Mouse (Mus musculus) neutrophil, adult 59 days (primary cell): ENCODE measurements around the gene Cd177. TPM values are rescaled to one million over a fixed set of nuclear protein-coding genes. Genes with fewer than 3 reads are reported as not detected.

Experiments used
- total RNA-seq, 2 experiments: library from RNA; stranded (reverse); gene quantifications; 1 replicate in 1 of 2; 2 replicates in 1 of 2; pipeline ENCODE4 v1.2.4; 2023

The Cd177 gene
- 1,000 to 10,000 TPM; 1,138 to 1,339 TPM for total RNA-seq

DNA sequence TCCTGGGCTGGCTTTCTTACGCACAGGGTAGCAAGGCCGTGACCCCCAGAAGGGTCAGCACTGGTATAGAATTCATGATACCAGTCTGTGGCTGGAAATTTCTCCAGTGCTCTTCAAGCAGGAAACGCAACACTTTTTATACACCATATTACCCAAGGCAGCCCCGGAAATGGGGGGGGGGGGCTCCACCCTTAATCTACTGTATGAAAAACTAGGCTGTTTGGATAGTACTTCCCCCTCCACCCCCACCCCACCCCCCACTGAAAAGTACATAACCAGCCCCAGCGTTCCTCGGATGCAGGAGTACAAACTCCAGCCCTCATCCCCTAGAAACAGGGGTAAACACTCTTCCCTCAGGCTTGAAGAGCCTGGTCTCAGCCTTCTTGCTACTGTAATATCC lies at the start of gene Cd177:
Gene Cd177 (minus strand): TSS at position 101 of the 400 bp plus-strand sequence.

DNA sequence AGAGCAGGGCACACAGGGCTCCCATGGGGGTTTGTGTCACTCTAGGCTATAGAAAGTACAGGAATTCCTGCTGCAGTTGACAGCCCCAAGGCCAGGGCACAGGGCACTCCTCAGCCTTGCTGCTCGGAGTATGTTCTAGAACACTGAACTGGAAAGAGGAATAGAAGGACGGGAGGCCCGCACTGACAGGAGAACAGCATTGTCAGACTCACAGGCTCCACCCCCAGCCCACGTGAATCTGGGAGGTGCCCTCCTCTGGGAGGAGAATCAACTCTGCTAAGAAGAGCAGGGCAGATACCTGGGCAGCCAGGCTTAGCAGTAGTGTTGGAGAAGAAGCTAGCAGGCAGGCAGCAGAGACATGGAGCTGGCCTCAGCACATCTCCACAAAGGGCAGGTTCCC lies 16.8 kb upstream of the Cd177 start, which contains the start of gene Ceacam10:
Gene Ceacam10 (plus strand): TSS at position 289 of the 400 bp plus-strand sequence.

DNA sequence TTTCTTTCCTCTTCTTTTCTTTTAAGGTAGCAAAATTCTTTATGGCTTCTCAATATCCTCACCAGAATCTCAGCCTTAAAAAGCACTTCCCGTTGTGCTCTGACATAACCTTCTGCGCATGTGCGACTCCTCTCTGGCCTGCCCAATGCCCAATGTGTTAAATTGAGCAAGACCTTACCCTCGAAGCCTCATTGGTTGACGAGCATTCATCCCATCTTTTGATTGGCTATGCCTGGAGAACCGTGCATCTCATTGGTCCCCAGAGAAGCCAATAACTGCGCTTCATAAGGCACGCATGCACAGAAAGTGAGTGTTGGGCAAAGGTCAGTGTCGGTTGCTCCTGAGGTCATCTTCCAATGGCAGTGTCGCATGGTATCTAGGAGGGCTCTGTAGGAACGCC lies 33.3 kb downstream of the Cd177 start, which contains the start of gene Gm4763:
Gene Gm4763 (minus strand): TSS at position 101 of the 400 bp plus-strand sequence.

DNA sequence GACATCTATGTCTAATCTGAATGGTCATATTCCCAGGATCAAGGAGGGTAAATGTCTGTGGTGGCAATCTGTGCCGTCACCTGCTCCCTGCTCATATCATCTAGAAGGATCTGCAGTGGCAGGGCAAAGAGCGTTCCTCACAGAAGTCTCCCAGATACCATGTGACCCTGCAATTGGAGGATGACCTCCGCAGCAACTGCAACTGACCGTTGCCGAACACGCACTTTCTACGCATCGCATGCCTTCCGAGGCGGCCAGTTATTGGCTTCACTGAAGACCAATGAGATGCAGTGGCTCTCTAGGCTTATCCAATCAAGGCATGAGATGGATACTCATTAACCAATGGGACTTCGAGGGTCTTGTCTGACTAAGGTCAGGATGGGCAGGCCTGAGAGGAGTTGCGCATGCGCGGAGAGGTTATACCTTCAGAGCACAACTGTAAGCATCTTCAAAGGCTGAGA lies 51.2 kb downstream of the Cd177 start, which contains the start of gene BC049730:
Gene BC049730 (plus strand): TSS at position 411 of the 461 bp plus-strand sequence.

Other genes with a start within 250 kb of the Cd177 start
- gene AC161166.1, start 247.9 kb downstream of the Cd177 start, total RNA-seq = not detected
- gene Irgq, start 229.6 kb downstream of the Cd177 start, total RNA-seq = 1 to 10 TPM; 6.0 to 6.2 TPM
- not detected for gene Pinlyp, start 214.2 kb downstream of the Cd177 start, total RNA-seq
- 10 to 100 TPM; 27.4 to 33.8 TPM for gene Xrcc1, start 214.0 kb downstream of the Cd177 start, total RNA-seq
- 10 to 100 TPM; 71.6 to 77.0 TPM for gene Ethe1, start 172.8 kb downstream of the Cd177 start, total RNA-seq
- under 1 TPM in 1 of 2 experiments, not detected in 1; 0.13 TPM for gene Zfp575, start 172.7 kb downstream of the Cd177 start, total RNA-seq
- gene Phldb3, start 149.5 kb downstream of the Cd177 start, total RNA-seq = 1 to 10 TPM; 5.7 to 5.8 TPM
- gene Lypd3, start 123.8 kb downstream of the Cd177 start, total RNA-seq = not detected
- not detected for gene Tex101, start 83.6 kb downstream of the Cd177 start, total RNA-seq
- gene BC049730, start 51.1 kb downstream of the Cd177 start, total RNA-seq = 1 to 10 TPM in 1 of 2 experiments, under 1 TPM in 1; 0.97 to 2.1 TPM
- 1 to 10 TPM; 8.0 to 9.5 TPM for gene Gm4763, start 33.4 kb downstream of the Cd177 start, total RNA-seq
- gene Ceacam10, start 16.9 kb upstream of the Cd177 start, total RNA-seq = 10 to 100 TPM; 74.1 to 80.0 TPM
- gene Gm9844, start 101.9 kb upstream of the Cd177 start, total RNA-seq = 1 to 10 TPM; 1.0 to 1.9 TPM
- not detected for gene Lypd4, start 109.6 kb upstream of the Cd177 start, total RNA-seq
- gene Dmrtc2, start 109.7 kb upstream of the Cd177 start, total RNA-seq = not detected
- gene Rps19, start 124.1 kb upstream of the Cd177 start, total RNA-seq = 100 to 1,000 TPM; 709 to 835 TPM
- gene Cd79a, start 137.1 kb upstream of the Cd177 start, total RNA-seq = 10 to 100 TPM in 1 of 2 experiments, 1 to 10 TPM in 1; 6.0 to 16.1 TPM
- gene Arhgef1, start 142.6 kb upstream of the Cd177 start, total RNA-seq = 100 to 1,000 TPM; 599 to 603 TPM
- gene Gm4881, start 184.2 kb upstream of the Cd177 start, total RNA-seq = not detected
- gene Rabac1, start 212.4 kb upstream of the Cd177 start, total RNA-seq = 100 to 1,000 TPM; 126 to 160 TPM
- gene Atp1a3, start 245.6 kb upstream of the Cd177 start, total RNA-seq = 100 to 1,000 TPM; 196 to 231 TPM